Mouse (Mus musculus) heart, embryonic 11.5 days (tissue): ENCODE results near the gene Ltc4s. TPM values are rescaled to one million over a fixed set of nuclear protein-coding genes. Genes with fewer than 3 reads are reported as not detected.
A peak's percentile ranks its signal among the peaks of the same experiment; 100 is the strongest.

Experiments used
- ATAC-seq: fragments of 200-750 bp; cut with Nextera tagmentation; replicated peaks from 2 replicates; pipeline ENCODE4 v1.8.0; 2017; ENCODE audit warnings: moderate library complexity; ENCODE audit not compliant: insufficient number of reproducible peaks, low FRiP score, low TSS enrichment
- H3K27ac ChIP-seq: fragments of 300-500 bp; sonication (generic); 2 replicates; pipeline ENCODE4 v1.5.1; 2014; ENCODE audit warnings: mild to moderate bottlenecking, low read depth, low read length
- H3K27me3 ChIP-seq: fragments of 300-500 bp; sonication (generic); 2 replicates; pipeline ENCODE4 v1.6.1; 2014; ENCODE audit warnings: mild to moderate bottlenecking, low read length, mixed read lengths; ENCODE audit not compliant: control insufficient read depth, insufficient read depth
- H3K36me3 ChIP-seq: fragments of 300-500 bp; sonication (generic); 2 replicates; pipeline ENCODE4 v1.6.1; 2014; ENCODE audit warnings: mild to moderate bottlenecking, low read length, moderate library complexity, mixed read lengths; ENCODE audit not compliant: control insufficient read depth, insufficient read depth
- H3K4me1 ChIP-seq: fragments of 300-500 bp; sonication (generic); 2 replicates; pipeline ENCODE4 v1.6.1; 2014; ENCODE audit warnings: low read length; ENCODE audit not compliant: control insufficient read depth, insufficient read depth
- H3K4me2 ChIP-seq: fragments of 300-500 bp; sonication (generic); 2 replicates; pipeline ENCODE4 v1.6.1; 2014; ENCODE audit warnings: mild to moderate bottlenecking, moderate library complexity
- H3K4me3 ChIP-seq: fragments of 300-500 bp; sonication (generic); 2 replicates; pipeline ENCODE4 v1.5.1; 2014; ENCODE audit warnings: low read depth, low read length
- H3K9ac ChIP-seq: fragments of 300-500 bp; sonication (generic); 2 replicates; pipeline ENCODE4 v1.6.1; 2014; ENCODE audit warnings: mild to moderate bottlenecking, low read depth, low read length, moderate library complexity
- H3K9me3 ChIP-seq: fragments of 300-500 bp; sonication (generic); replicated peaks from 2 replicates; pipeline ENCODE4 v1.6.1; 2016; ENCODE audit warnings: low read length; ENCODE audit not compliant: control insufficient read depth
- WGBS: fragments of 180-500 bp; shearing (Covaris S2); extraction: QIAGEN DNeasy Blood & Tissue Kit; methylation state at CpG from one replicate; pipeline ENCODE4 v1.1.7; 2014; ENCODE audit not compliant: insufficient replicate concordance; 5-methylcytosine and 5-hydroxymethylcytosine counted together
- polyA plus RNA-seq: library from polyadenylated mRNA; unstranded; fragments of >200 nt; fragmentation: Nextera tagmentation; extraction: Ambion mirVana; gene quantifications from 2 replicates; pipeline ENCODE4 v1.2.1, GENCODE M21; 2014

Ltc4s gene
- polyA plus RNA-seq, 1 experiment from 2014 or later, result 0.74 TPM

GRCm38 (mm10) chr11:50212848-50213758, 25.3 kb downstream of the Ltc4s start:
- H3K27me3 ChIP-seq, result no peaks in the 10 kb centered on the region
- 38% methylated on average over 11 of the region's 11 CpGs for WGBS
- no peak overlapping the region for H3K9ac ChIP-seq
- peak overlapping the region; percentile 27 for H3K4me2 ChIP-seq
- no peaks in the 10 kb centered on the region for H3K36me3 ChIP-seq
- peak overlapping the region; percentile 68 for H3K27ac ChIP-seq
- H3K4me1 ChIP-seq, result peaks cover 36% of the 10 kb centered on the region
- H3K9me3 ChIP-seq, result no peaks in the 10 kb centered on the region
- H3K4me3 ChIP-seq, result no peak overlapping the region
- ATAC-seq, result 0 out of 2 replicates have a peak, but pooled peaks have one; percentile 28

- ATAC-seq, result no peak
- Histone ChIP-seq H3K4me1 (peaks cover 34% of the 10 kb centered on the region), H3K36me3 (peaks cover 1% of the 10 kb centered on the region), H3K9ac (no peak overlapping the region), H3K27me3 (no peaks in the 10 kb centered on the region), H3K4me2 (no peak overlapping the region), H3K27ac (peak overlapping the region; percentile 68; the same call in 1 of the 2 replicates), H3K9me3 (no peaks in the 10 kb centered on the region), H3K4me3 (no peak overlapping the region)
- 77% methylated on average over 3 of the region's 3 CpGs for WGBS
Measured at GRCm38 (mm10) chr11:50212060-50212739, 26.2 kb downstream of the Ltc4s start.

- H3K27me3 ChIP-seq, result no peaks in the 10 kb centered on the region
- H3K9me3 ChIP-seq, result no peaks in the 10 kb centered on the region
- ATAC-seq, result no peak
- WGBS, result 90% methylated on average over 3 of the region's 3 CpGs
- peak overlapping the region; percentile 62 for H3K4me2 ChIP-seq
- H3K27ac ChIP-seq, result peak overlapping the region; percentile 97
- H3K4me3 ChIP-seq, result peak overlapping the region; percentile 80
- peaks cover 34% of the 10 kb centered on the region for H3K4me1 ChIP-seq
- peaks cover 8% of the 10 kb centered on the region for H3K36me3 ChIP-seq
- H3K9ac ChIP-seq, result peak overlapping the region; percentile 92
Measured at GRCm38 (mm10) chr11:50211322-50212059, 26.9 kb downstream of the Ltc4s start.

DNA sequence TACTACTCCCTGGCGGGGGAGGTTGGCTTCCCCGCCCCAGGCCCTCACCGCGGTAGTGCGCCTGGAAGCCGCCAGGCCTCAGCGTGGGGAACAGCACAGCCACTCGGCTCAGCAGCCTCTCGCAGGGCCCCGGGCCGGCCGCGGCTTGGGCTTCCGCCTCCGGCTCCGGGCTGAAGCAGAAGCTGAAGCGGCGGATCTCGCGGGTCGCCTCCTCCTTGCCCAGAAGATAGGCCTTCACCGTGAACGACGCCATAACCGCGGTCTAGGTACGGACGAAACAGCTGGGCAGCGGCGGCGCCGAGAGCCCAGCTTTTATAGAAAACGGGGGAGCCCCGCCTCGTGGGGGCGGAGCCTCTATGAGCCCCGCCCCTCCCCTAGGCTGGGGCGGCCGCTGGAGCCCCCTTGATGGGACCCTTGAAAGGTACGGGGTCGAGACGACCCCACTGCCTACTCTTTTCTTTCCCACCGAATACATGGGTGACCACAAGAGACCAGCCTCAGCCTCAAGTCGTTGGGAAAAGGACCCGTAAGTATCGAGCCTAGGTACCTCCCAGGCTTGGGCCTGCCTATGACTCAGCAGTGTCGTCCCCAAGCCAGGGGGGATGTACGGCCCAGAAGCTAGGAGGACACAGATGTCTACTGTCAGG, 27.8 kb downstream of the Ltc4s start, which contains the start of the genes Sqstm1 and Mgat4b:
Gene Sqstm1 (minus strand): TSS at position 323 of the 647 bp plus-strand sequence.
Gene Mgat4b (plus strand): TSS at position 386 of the 647 bp plus-strand sequence.
- H3K27ac ChIP-seq, result peak within 1 kb of the TSS; percentile 97
- H3K27me3 ChIP-seq, result no peaks in the 10 kb centered on the region
- ATAC-seq, result peak; percentile 61
- under 1% methylated on average over 48 of the region's 48 CpGs for WGBS
- H3K4me3 ChIP-seq, result peak within 1 kb of the TSS; percentile 80
- peak within 1 kb of the TSS; percentile 92 for H3K9ac ChIP-seq
- H3K4me2 ChIP-seq, result peak within 1 kb of the TSS; percentile 62
- peaks cover 16% of the 10 kb centered on the region for H3K36me3 ChIP-seq
- H3K4me1 ChIP-seq, result peaks cover 27% of the 10 kb centered on the region
- no peaks in the 10 kb centered on the region for H3K9me3 ChIP-seq

DNA sequence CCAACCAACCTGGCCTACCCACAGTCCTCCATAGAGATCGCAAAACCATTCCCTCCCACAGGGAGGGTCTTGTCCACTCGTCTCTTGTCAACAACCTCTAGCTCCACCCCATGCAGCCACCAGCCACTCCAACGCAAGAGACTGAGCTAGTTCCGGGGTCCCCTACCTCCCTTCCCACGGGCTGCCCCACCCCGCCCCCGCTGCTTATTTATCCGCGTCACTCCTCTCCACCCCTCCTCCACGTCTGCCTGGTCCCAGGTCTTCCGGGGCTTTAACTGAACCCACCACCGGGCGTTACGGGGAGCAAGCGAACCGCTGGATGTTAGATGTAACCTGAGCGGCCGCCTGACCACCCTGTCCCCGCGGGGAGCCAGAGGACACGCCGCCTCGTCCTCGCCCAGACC, 28.3 kb downstream of the Ltc4s start:
- Histone ChIP-seq H3K4me3 (peak overlapping the region; percentile 80), H3K4me1 (peaks cover 24% of the 10 kb centered on the region), H3K9me3 (no peaks in the 10 kb centered on the region), H3K36me3 (peaks cover 21% of the 10 kb centered on the region), H3K9ac (peak overlapping the region; percentile 92), H3K27me3 (no peaks in the 10 kb centered on the region), H3K4me2 (peak overlapping the region; percentile 62), H3K27ac (peak overlapping the region; percentile 97)
- WGBS, result under 1% methylated on average over 24 of the region's 24 CpGs
- ATAC-seq, result peak; percentile 90

- Histone ChIP-seq H3K27ac (no peak overlapping the region), H3K36me3 (peaks cover 30% of the 10 kb centered on the region), H3K9me3 (no peaks in the 10 kb centered on the region), H3K9ac (no peak overlapping the region), H3K27me3 (no peaks in the 10 kb centered on the region), H3K4me3 (no peak overlapping the region), H3K4me1 (peaks cover 17% of the 10 kb centered on the region), H3K4me2 (no peak overlapping the region)
- 94% methylated on average over 5 of the region's 5 CpGs for WGBS
- no peak for ATAC-seq
Measured at GRCm38 (mm10) chr11:50208039-50208438, 30.4 kb downstream of the Ltc4s start.

DNA sequence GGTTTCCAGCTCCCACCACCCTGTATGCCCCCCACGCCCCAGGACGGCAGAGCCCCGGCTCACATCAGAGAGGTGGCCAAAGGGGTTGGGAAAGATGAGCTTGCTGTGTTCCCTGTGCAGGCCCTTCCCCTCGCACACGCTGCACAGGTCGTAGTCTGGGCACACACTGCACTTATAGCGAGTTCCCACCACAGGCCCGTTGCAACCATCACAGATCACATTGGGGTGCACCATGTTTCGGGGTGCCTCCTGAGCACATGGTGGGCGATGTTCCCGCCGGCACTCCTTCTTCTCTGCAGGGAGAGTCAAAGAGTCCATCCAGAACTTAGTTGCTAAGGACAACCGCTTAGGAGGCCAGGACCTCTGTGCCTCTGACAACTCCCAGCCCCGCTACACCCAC, 31.1 kb downstream of the Ltc4s start:
- Histone ChIP-seq H3K27me3 (no peaks in the 10 kb centered on the region), H3K4me1 (peaks cover 10% of the 10 kb centered on the region), H3K4me3 (no peak overlapping the region), H3K27ac (no peak overlapping the region), H3K36me3 (peaks cover 36% of the 10 kb centered on the region), H3K9me3 (no peaks in the 10 kb centered on the region), H3K9ac (no peak overlapping the region), H3K4me2 (no peak overlapping the region)
- no peak for ATAC-seq
- 94% methylated on average over 14 of the region's 14 CpGs for WGBS

GRCm38 (mm10) chr11:50206037-50206436, 32.4 kb downstream of the Ltc4s start:
- Histone ChIP-seq H3K9ac (no peak overlapping the region), H3K4me2 (no peak overlapping the region), H3K27ac (no peak overlapping the region), H3K4me3 (no peak overlapping the region), H3K27me3 (no peaks in the 10 kb centered on the region), H3K36me3 (peaks cover 48% of the 10 kb centered on the region), H3K9me3 (no peaks in the 10 kb centered on the region), H3K4me1 (peaks cover 7% of the 10 kb centered on the region)
- ATAC-seq, result no peak
- WGBS, result 83% methylated on average over 2 of the region's 2 CpGs
